Mouse (Mus musculus) effector memory CD4-positive, alpha-beta T cell, adult 5 months (primary cell): ENCODE data around the gene Dhrs11. TPM values are rescaled to one million over a fixed set of nuclear protein-coding genes. Genes with fewer than 3 reads are reported as not detected.

Source experiments
- polyA plus RNA-seq: library from polyadenylated mRNA; unstranded; fragments of 100-300 nt; shearing (Covaris generic); gene quantifications from one replicate; pipeline ENCODE4 v1.2.1, GENCODE M21; 2017

Gene Dhrs11
- 26.4 TPM for polyA plus RNA-seq

DNA sequence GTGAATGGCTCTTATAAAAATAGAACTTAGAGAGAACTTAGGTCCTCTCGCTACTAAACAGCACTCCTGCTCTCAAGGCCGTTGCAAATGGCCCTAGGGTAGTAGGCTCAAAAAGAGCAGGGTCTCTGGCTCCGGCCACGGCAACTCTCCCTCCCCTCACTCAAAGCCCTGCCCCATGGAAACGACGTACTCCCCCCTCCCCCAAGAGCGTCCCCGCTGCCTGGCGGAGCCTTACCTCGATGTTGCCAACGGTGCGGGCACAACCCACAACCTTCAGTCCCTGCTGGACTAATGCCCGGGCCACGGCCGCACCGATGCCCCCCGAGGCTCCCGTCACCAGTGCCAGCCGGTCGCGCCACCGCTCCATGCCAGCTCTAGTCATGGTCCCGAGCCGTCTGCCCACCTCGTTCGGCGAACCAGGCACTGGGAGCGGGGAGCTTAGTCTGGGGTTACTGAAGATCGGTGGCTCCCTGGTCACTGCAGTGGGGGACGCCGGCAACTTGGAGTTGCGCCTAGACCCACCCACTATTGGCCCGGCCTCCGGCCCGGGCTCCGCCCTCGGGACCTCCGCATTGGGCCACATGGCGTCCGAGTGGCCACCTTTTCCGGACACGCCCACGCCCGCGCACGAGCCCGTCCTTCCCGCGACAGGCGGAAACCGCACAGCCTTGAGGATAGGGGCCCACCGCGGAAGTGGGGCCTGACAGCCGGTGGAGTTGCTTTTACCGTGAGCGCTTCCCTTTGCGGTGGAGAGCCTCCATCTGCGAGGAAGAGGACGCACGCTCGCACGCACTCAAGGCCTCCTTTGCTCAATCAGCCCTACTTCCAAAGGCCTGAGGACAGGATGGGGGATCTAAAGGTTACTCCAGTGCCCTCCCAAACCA, at the start of gene Dhrs11:
Gene Dhrs11, minus strand, starts transcription at position 479 of the 884 bp plus-strand sequence.

DNA sequence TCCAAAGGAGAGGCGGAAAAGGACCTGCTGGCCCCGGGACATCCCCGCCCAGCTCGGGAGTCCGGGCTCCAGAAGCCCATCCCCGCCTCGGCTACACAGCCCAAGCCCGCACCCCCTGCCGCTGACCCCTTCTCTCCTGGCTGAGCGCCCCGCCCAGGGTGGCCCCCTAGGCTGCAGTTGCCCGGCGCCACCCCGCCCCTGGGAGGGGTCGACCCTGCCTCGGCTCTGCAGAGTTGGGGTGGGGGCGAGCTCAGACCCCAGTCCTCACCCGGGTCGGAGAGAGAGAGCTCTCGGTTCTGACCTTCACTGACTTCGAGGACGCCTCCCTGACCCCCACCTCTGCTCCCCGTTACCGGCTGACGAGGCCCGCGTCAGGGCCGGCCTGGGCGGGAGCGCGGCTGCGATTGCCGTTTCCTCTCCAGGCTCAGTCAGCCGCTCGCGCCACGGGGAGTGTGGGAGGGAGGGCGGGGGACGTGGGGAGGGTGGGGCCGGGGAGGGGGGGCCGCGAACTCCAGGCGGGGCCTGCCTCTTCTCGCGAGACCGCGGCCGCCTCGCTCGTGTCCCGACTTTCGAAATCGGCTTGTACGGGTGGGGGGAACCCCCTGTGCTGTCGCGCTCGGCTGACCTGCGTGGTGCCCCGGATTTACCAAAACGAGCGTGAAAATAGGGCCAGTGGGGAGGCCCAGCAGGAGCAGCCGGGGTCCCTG, 41.7 kb upstream of the Dhrs11 start, which contains the start of gene Ggnbp2:
Gene Ggnbp2, minus strand, starts transcription at position 481 of the 707 bp plus-strand sequence.

DNA sequence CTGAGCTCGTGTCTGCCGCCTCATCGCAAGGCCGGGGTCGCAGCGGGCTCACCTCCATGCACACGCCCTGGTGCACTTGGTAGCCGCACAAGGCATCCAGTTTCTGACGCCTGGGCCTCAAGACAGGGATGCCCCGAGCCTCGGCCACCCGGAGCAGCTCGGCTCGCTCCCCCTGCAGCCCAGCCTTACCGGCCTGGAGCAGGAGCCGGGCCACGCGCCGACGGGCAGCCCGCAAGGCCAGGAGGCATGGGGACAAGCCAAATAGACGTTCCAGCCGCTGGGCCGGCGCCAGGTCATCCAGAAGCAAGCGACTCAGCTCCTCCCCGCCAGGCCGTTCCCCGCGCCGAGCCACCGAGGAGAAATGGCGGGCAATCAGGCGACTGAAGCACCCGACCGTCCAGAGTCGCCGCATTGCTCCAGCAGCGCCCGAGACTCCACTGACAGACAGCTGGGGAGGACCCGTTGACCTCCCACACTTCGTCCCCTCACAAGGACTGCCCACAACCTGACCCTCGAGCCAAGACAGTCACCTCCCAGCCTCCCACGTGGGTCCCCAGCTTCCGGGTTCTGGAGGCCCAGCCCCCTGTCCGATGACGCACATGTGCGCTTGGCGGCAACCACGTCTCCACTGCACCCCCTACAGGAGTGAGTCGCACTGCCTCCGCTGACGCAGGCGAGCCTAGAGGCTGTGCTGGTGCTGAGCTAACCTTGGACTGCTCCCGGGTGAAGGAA, 9.7 kb downstream of the Dhrs11 start, which contains the start of gene Mrm1:
Gene Mrm1, minus strand, starts transcription at position 555 of the 732 bp plus-strand sequence.

Other genes starting within 250 kb of the Dhrs11 start
- 27.5 TPM for gene Mrm1, start 9.5 kb downstream of the Dhrs11 start, polyA plus RNA-seq
- 124 TPM for gene Ggnbp2, start 41.8 kb upstream of the Dhrs11 start, polyA plus RNA-seq
- gene Myo19, start 51.2 kb upstream of the Dhrs11 start, polyA plus RNA-seq: 1.8 TPM
- gene Pigw, start 51.3 kb upstream of the Dhrs11 start, polyA plus RNA-seq: 2.2 TPM
- gene Znhit3, start 87.4 kb upstream of the Dhrs11 start, polyA plus RNA-seq: 25.4 TPM
- gene Car4, start 128.8 kb upstream of the Dhrs11 start, polyA plus RNA-seq: not detected